Mouse (Mus musculus) right cerebral cortex, adult 2 months (tissue): Measurements from ENCODE around the gene Echdc1.
"Not testable (repeated sequence)": the region's sequence is repeated elsewhere in the genome, so short reads cannot be mapped to it uniquely, and the experiment has no call there.

Experiments used
- DNase-seq, 2 experiments: peaks; one replicate each; pipeline ENCODE4 v3.0.0; 2021 to 2022; ENCODE audit warnings: low spot score in 2 of 2

The Echdc1 gene

DNA sequence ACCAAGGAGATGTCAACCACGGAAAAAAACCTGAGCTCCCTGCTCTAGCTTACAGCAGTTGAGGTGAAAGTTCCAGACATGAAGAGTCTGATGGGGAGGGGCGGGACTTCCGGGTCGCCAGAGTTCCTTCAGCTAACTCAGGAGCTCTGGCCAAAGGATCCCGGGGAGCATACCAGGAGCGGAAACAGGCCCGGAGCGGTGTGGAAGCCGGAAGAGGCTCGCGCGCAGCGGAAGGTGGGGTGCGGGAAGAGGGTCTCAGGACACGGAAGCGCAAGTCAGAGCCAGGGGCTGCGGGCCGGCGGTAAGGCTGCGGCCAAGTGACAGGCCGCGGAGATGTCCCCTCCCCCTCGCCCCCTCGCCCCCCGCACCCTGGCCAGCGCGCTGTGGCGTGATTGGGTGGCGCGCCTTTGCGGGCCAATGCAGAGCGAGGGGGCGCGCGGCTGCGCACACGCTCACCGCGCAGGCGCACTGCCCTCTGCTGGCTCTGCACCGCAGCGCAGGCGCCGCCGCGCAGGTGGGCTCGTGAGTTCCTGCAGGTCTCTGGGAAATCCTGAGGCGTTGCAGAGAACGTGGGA is at the start of gene Echdc1:
Gene Echdc1, plus strand, starts transcription at position 103 of the 575 bp plus-strand sequence.
- peak; percentile 80 to 84 for DNase-seq

DNA sequence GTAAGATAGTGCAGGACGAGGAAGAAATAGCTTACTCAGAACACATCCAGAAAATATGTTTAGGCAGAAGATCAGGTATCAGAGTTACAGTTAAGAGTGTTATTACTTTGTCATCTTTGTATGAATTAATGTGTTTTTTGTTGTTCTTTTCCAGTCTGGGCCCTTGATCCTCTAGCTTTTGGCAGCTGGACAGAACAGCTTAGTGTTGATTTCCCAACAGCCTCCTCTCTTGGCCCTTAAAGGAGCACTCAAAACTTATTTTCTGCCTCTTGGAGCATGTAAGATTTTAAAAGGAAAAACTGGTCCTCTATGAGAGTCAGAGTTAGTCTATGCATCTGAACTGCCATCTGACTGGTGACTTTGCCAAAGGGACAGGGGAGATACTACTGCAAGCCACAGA is 31.2 kb upstream of the Echdc1 start:
- DNase-seq: no peak

- no peak for DNase-seq
Measured at GRCm38 (mm10) chr10:29285757-29286156, 27.2 kb upstream of the Echdc1 start.

- no peak for DNase-seq
Measured at GRCm38 (mm10) chr10:29302230-29302629, 10.7 kb upstream of the Echdc1 start.

- no peak for DNase-seq
Measured at GRCm38 (mm10) chr10:29311480-29312219, 1.3 kb upstream of the Echdc1 start.

DNA sequence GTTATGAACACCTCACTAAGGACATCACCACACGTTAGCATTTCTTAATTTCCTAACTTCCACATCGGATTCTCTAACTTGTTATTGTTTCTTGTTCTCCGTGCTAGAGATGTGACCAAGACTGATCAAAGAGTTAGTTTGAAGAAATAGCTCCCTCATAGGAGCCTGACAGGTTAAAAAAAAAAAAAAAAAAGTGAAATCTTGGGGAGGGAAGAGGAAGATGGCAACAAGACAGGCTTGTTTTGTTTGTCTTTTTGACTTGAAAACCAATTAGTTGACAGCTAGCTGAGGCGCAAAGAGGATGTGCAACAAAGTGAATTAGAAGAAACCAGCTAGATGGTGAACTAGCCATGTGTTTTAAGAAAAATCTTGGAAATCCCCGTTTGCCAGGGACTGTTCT is 939 bp downstream of the Echdc1 start:
- DNase-seq: no peak

- DNase-seq: no peak
Measured at GRCm38 (mm10) chr10:29324817-29325216, 11.9 kb downstream of the Echdc1 start.

DNA sequence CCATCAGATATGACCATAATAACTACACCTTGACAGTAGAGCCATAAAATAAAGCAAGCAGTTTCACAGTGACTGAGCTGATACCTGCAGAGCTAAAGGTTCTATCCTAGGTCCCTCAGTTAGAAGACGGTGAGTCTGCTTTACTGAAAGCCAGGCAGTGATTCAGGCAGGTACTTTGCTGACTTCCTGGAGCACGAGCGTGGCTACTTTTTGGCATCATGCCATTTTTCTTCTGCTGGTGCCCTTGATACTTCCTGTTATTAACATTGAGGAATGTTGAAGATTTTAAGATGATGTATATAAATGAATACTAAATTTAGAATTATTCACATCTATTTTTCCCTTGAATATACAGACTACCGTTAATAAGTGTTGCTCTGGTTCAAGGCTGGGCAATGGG is 20.9 kb downstream of the Echdc1 start:
- no peak for DNase-seq

DNA sequence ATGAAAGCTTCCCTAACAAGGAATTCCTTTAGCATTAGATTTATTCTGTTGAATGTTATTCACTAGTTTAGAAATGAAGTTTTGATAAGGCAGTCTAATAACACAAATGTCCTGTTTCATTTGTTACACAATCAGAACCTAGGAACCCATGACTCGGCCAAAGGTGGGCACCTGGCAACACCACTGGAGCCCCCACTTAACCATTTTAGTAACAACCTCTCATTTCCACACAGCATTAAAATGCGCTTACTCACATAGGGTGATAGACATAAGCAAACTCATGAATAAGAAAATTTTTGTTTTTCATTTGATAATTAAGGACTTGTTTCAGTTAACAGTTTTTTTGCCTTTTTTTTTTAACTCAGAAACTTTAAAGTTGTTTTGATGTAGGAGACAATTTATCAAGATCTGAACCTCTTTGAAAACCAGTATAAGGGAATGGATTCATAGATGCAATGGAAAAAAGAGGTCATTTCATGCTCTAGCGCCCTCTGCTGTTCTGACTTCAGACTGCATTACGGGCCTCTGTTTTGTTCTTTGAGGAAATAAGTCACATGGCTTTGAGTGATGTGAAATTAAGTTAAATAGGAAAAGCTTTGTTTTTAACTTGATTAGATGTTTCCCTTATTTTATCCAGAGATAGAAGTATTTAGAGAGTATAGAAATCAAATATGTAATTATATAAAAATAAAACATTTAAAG is 25.5 kb downstream of the Echdc1 start:
- peak; percentile 84 to 85 for DNase-seq

GRCm38 (mm10) chr10:29344232-29344631 is 31.3 kb downstream of the Echdc1 start:
- DNase-seq: peak in 1 of 2 experiments; percentile 19

GRCm38 (mm10) chr10:29346638-29347037 is 33.7 kb downstream of the Echdc1 start:
- DNase-seq: no peak

GRCm38 (mm10) chr10:29351420-29351819 is 38.5 kb downstream of the Echdc1 start:
- no peak for DNase-seq

- DNase-seq: no peak
Measured at GRCm38 (mm10) chr10:29352575-29352974, 39.6 kb downstream of the Echdc1 start.

GRCm38 (mm10) chr10:29354183-29354582 is 41.2 kb downstream of the Echdc1 start:
- DNase-seq: peak; percentile 61 to 65

GRCm38 (mm10) chr10:29361095-29361463 is 48.1 kb downstream of the Echdc1 start:
- DNase-seq: no peak

GRCm38 (mm10) chr10:29361464-29362196 is 48.7 kb downstream of the Echdc1 start:
- DNase-seq: peak; percentile 78 to 85

DNA sequence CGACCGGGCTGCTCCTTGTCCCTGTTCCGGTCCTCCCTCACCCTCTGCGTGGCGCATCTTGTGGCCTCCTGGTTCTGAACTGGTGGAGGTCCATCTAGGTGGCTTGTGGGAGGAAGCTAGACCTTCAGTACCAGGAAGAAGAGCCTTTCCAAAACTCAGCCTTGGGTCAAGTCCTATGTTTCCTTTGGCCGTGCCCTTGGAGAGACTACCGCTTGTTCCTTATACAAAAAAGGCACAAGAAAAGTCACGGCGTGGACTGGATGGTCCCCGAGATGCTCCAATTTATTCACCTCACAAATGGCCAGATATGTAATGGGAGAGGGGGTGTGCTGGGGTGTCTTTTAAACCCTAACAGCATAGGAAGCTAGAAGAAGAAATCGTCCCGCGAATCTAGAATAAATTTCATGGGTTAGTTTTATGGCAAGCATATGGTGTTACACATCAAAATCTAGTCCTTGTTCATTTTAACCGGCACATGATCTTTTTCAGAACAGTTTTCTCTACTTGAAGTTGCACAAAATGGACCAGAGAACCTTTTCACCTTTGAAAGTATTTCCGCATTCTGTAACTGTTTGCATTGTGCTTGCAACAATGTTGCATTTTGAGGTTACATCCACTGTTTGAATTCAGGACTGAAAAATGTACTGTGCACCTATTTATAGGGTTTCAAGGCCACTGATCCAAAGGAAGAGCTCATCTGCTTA is 49.4 kb downstream of the Echdc1 start, which contains the start of gene Rnf146:
Gene Rnf146, minus strand, starts transcription at position 246 of the 704 bp plus-strand sequence.
- no peak for DNase-seq

- no peak for DNase-seq
Measured at GRCm38 (mm10) chr10:29374065-29374464, 61.1 kb downstream of the Echdc1 start.

DNA sequence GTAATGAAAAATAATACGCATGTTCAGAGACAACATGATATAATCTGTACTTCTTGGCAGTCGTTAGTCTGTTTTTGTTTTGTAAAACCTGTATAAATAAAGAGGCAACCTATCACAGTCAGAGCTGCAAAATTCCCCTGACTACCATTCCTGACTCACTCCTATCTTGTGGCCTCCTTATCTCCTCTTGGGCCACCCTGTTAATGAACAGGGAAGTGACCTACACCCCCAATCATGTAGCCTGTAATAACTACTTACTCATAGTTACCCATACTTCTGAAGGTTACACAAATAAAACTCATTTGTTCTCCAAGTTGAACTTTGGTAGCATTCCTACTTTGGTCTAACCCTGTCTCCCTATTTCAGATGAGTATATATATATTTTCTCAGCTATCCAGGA is 68.6 kb downstream of the Echdc1 start:
- no peak for DNase-seq

- not testable (repeated sequence) for DNase-seq
Measured at GRCm38 (mm10) chr10:29394890-29395289, 81.9 kb downstream of the Echdc1 start.
